ENCODE assay signal across 12 mouse cellular contexts in genomic region chr4:43874501-43874900, GRCm38 (mm10). TPM values are rescaled to one million over a fixed set of nuclear protein-coding genes. Genes with fewer than 3 reads are reported as not detected.
DNase-seq lines count a peak whose midpoint lies in the region; ATAC-seq lines count a peak whose summit lies in the region.
"Had no signal": no experiment of that assay in that cellular context is flagged by ENCODE, and none has a peak within 500 bp of the region (broad histone marks: within the 10 kb centered on the region; RNA-seq: fewer than 3 reads in every experiment).

No protein-coding gene starts in this region.

- H3K27me3 ChIP-seq in heart, embryonic 13.5 days (replicated peaks), result no peaks in the 10 kb centered on the region
- H3K27me3 ChIP-seq in embryonic facial prominence, embryonic 11.5 days (ENCODE audit: control insufficient read depth, insufficient read depth, low read length), result no peaks in the 10 kb centered on the region
- H3K27me3 ChIP-seq in intestine, embryonic 14.5 days (replicated peaks; ENCODE audit: control insufficient read depth, insufficient read depth, low read length), result no peaks in the 10 kb centered on the region

- H3K9me3 ChIP-seq in heart, embryonic 13.5 days, result no peaks in the 10 kb centered on the region
- H3K9me3 ChIP-seq in embryonic facial prominence, embryonic 11.5 days (replicated peaks; ENCODE audit: control insufficient read depth, low read length), result no peaks in the 10 kb centered on the region
- H3K9me3 ChIP-seq in intestine, embryonic 14.5 days (ENCODE audit: control insufficient read depth, low read length), result no peaks in the 10 kb centered on the region

- no peak overlapping the region for H3K27ac ChIP-seq in heart, embryonic 13.5 days (replicated peaks)
- H3K27ac ChIP-seq in embryonic facial prominence, embryonic 11.5 days (replicated peaks; ENCODE audit: low read depth, low read length), result no peak overlapping the region
- H3K27ac ChIP-seq in intestine, embryonic 14.5 days (ENCODE audit: low read depth), result no peak overlapping the region
- H3K27ac ChIP-seq: macrophage had no signal

- H3K4me3 ChIP-seq in heart, embryonic 13.5 days, result peak overlapping the region; percentile 92
- H3K4me3 ChIP-seq in embryonic facial prominence, embryonic 11.5 days (ENCODE audit: low read depth, low read length), result peak overlapping the region; percentile 91
- H3K4me3 ChIP-seq in intestine, embryonic 14.5 days (ENCODE audit: low read depth, low read length), result no peak overlapping the region

- H3K4me1 ChIP-seq in heart, embryonic 13.5 days, result peaks cover 40% of the 10 kb centered on the region
- H3K4me1 ChIP-seq in embryonic facial prominence, embryonic 11.5 days (ENCODE audit: control insufficient read depth, insufficient read depth, low read length), result no peaks in the 10 kb centered on the region; the same call in 1 of the 2 replicates
- peaks cover 21% of the 10 kb centered on the region for H3K4me1 ChIP-seq in intestine, embryonic 14.5 days (replicated peaks; ENCODE audit: control insufficient read depth, insufficient read depth, low read length)

- DNase-seq in heart, postnatal 25 days (ENCODE audit: low spot score), result no peak
- no peak for DNase-seq in embryonic facial prominence, embryonic 11.5 days (ENCODE audit: low spot score)
- peak; percentile 32 for DNase-seq in intestine, embryonic 14.5 days (ENCODE audit: low spot score)
- DNase-seq in neural tube, embryonic 10.5 days (ENCODE audit: extremely low spot score, low spot score), result peak; percentile 18
- DNase-seq in adrenal gland, adult 18-20 months (ENCODE audit: low spot score in 2 of 2), result no peak
- DNase-seq in adrenal gland, adult (ENCODE audit: inconsistent age in 2 of 2, low spot score in 1 of 2), result no peak
- no peak for DNase-seq in spleen, postnatal 4 days (ENCODE audit: low spot score in 2 of 2)

- peak overlapping the region; percentile 88 for H3K9ac ChIP-seq in heart, embryonic 13.5 days
- H3K9ac ChIP-seq in embryonic facial prominence, embryonic 11.5 days (replicated peaks; ENCODE audit: low read length), result peak overlapping the region; percentile 92
- peak overlapping the region; percentile 81; the same call in 1 of the 2 replicates for H3K9ac ChIP-seq in intestine, embryonic 14.5 days (ENCODE audit: low read length)

- 42% methylated on average over 7 of the region's 7 CpGs for WGBS in heart, embryonic 13.5 days
- 62% methylated on average over 7 of the region's 7 CpGs for WGBS in embryonic facial prominence, embryonic 11.5 days
- 48% methylated on average over 7 of the region's 7 CpGs for WGBS in intestine, embryonic 14.5 days

- H3K36me3 ChIP-seq in heart, embryonic 13.5 days, result no peaks in the 10 kb centered on the region
- no peaks in the 10 kb centered on the region for H3K36me3 ChIP-seq in embryonic facial prominence, embryonic 11.5 days (replicated peaks; ENCODE audit: control insufficient read depth, insufficient read depth, low read depth, low read length)
- H3K36me3 ChIP-seq in intestine, embryonic 14.5 days (ENCODE audit: control insufficient read depth, insufficient read depth, low read length), result no peaks in the 10 kb centered on the region

- intact Hi-C loops in heart, postnatal 25 days (cut with DNase I), result no loop called here

- H3K4me2 ChIP-seq in heart, embryonic 13.5 days, result peak overlapping the region; percentile 95
- H3K4me2 ChIP-seq in embryonic facial prominence, embryonic 11.5 days (ENCODE audit: low read depth, low read length), result peak overlapping the region; percentile 82; the same call in 1 of the 2 replicates
- H3K4me2 ChIP-seq in intestine, embryonic 14.5 days (ENCODE audit: low read length), result peak overlapping the region; percentile 80

- no peak for ATAC-seq in heart, embryonic 13.5 days (ENCODE audit: extremely low read depth, insufficient number of reproducible peaks, low FRiP score, low TSS enrichment)
- no peak for ATAC-seq in embryonic facial prominence, embryonic 11.5 days (replicated peaks; ENCODE audit: insufficient number of reproducible peaks, low FRiP score, low TSS enrichment, low read depth)
- ATAC-seq in intestine, embryonic 14.5 days (replicated peaks; ENCODE audit: low FRiP score, low TSS enrichment, low read depth), result no peak

RNA-seq across cellular contexts. Expression of gene Reck, which starts 0.8 kb away (rescaled TPM):
- polyA plus RNA-seq in heart, embryonic 13.5 days (2015; fragmentation: Nextera tagmentation; extraction: Ambion mirVana), result 9.7 and 13.4 TPM in 2 replicates
- 1 to 10 TPM; 6.5 TPM for total RNA-seq in heart, postnatal 25 days (2021)
- 21.7 and 24.3 TPM in 2 replicates for polyA plus RNA-seq in embryonic facial prominence, embryonic 11.5 days (2014; fragmentation: Nextera tagmentation; extraction: Ambion mirVana)
- polyA plus RNA-seq in intestine, embryonic 14.5 days (2014; fragmentation: Nextera tagmentation; extraction: Ambion mirVana), result 27.6 and 30.8 TPM in 2 replicates
- total RNA-seq in adrenal gland, adult 18-20 months (2021), result 10 to 100 TPM; 17.4 to 22.0 TPM

RNA-seq across cellular contexts. Expression of gene Olfr155, which starts 23.1 kb away (rescaled TPM):
- polyA plus RNA-seq in heart, embryonic 13.5 days (2015; fragmentation: Nextera tagmentation; extraction: Ambion mirVana), result not detected in 2 replicates
- not detected for total RNA-seq in heart, postnatal 25 days (2021)
- polyA plus RNA-seq in embryonic facial prominence, embryonic 11.5 days (2014; fragmentation: Nextera tagmentation; extraction: Ambion mirVana), result not detected in 2 replicates
- not detected in 2 replicates for polyA plus RNA-seq in intestine, embryonic 14.5 days (2014; fragmentation: Nextera tagmentation; extraction: Ambion mirVana)
- not detected for total RNA-seq in adrenal gland, adult 18-20 months (2021)
- polyA plus RNA-seq: C2C12; macrophage; spleen, adult 2 months had no signal

RNA-seq across cellular contexts. Expression of gene Olfr157, which starts 34.5 kb away (rescaled TPM):
- not detected in 2 replicates for polyA plus RNA-seq in heart, embryonic 13.5 days (2015; fragmentation: Nextera tagmentation; extraction: Ambion mirVana)
- not detected for total RNA-seq in heart, postnatal 25 days (2021)
- not detected in 2 replicates for polyA plus RNA-seq in embryonic facial prominence, embryonic 11.5 days (2014; fragmentation: Nextera tagmentation; extraction: Ambion mirVana)
- polyA plus RNA-seq in intestine, embryonic 14.5 days (2014; fragmentation: Nextera tagmentation; extraction: Ambion mirVana), result not detected in 2 replicates
- not detected for total RNA-seq in adrenal gland, adult 18-20 months (2021)
- polyA plus RNA-seq: C2C12; macrophage; spleen, adult 2 months had no signal

RNA-seq across cellular contexts. Expression of gene Olfr156, which starts 50.8 kb away (rescaled TPM):
- polyA plus RNA-seq in heart, embryonic 13.5 days (2015; fragmentation: Nextera tagmentation; extraction: Ambion mirVana), result not detected in 2 replicates
- not detected for total RNA-seq in heart, postnatal 25 days (2021)
- 0.26 TPM in 1 of 2 replicates, not detected in the other for polyA plus RNA-seq in embryonic facial prominence, embryonic 11.5 days (2014; fragmentation: Nextera tagmentation; extraction: Ambion mirVana)
- polyA plus RNA-seq in intestine, embryonic 14.5 days (2014; fragmentation: Nextera tagmentation; extraction: Ambion mirVana), result not detected in 2 replicates
- total RNA-seq in adrenal gland, adult 18-20 months (2021), result not detected
- polyA plus RNA-seq: activated CD4-positive, CD25-positive, alpha-beta regulatory T cell, adult 4 months; C2C12; macrophage; spleen, adult 2 months had no signal

Comparison
In these comparisons a context has a peak if more than half of its experiments do, and no peak if none do; other contexts are left out.
1. DNase-seq: peak in intestine, embryonic 14.5 days (single experiment) and neural tube, embryonic 10.5 days (single experiment); none in heart, postnatal 25 days (single experiment), embryonic facial prominence, embryonic 11.5 days (single experiment), adrenal gland, adult 18-20 months (0 of 2), adrenal gland, adult (0 of 2) and spleen, postnatal 4 days (0 of 2).
2. Peak in every context shown above with its lines, with median percentiles within 50 percentile points of each other: H3K4me2 ChIP-seq and H3K9ac ChIP-seq.